Mouse (Mus musculus) liver, adult 2 months (tissue): ENCODE results near the gene Agfg2.

Source experiments
- CTCF ChIP-seq: fragments of 200-500 bp; IDR thresholded peaks from 2 replicates; pipeline ENCODE4 v1.5.1; 2011; ENCODE audit warnings: low read depth, low read length, control low read depth
- POLR2A ChIP-seq: fragments of 200-500 bp; IDR thresholded peaks from 2 replicates; pipeline ENCODE4 v1.6.1; 2011; ENCODE audit warnings: low read length, control low read depth; ENCODE audit not compliant: insufficient read depth; ENCODE audit errors: extremely low read depth

- TF ChIP-seq CTCF (no peak), POLR2A (no peak)
Observed at GRCm38 (mm10) chr5:137644484-137644883, 40.0 kb downstream of the Agfg2 start.
